Comparison of ENCODE assay signal across 13 mouse cellular contexts in the genomic region with DNA sequence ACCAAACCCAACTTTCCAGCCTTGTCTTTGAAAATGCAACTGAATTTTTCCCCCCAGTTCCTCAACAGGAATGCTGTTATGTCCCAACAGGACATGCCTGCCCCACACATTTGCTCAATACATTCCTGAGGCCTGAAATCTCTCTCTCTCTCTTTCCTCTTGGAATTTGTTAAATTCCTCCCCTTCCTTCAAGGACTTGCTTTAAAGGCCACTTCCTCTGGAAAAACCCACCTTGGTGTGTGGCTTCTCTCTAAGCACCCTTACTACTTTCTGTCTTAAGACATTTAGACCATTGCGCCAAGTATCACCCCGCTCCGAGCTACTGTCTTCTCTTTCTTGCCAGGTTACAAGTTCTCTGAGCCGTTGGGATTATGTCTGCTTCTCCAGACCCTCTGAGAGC.
"Had no signal": no experiment of that assay in that cellular context is flagged by ENCODE, and none has a peak within 500 bp of the region (broad histone marks: within the 10 kb centered on the region; RNA-seq: fewer than 3 reads in every experiment).

No protein-coding gene starts in this region.

- DNase-seq: liver, embryonic 13.5 days; liver, postnatal 0 days; lung, adult 2 months; lung, postnatal 36 days; right cerebral cortex, postnatal 14 days; thymus, adult 2 months; thymus, postnatal 25 days had no signal

- H3K9ac ChIP-seq: liver, embryonic 13.5 days; liver, embryonic 15.5 days; liver, postnatal 0 days; midbrain, embryonic 15.5 days; neural tube, embryonic 12.5 days; stomach, embryonic 15.5 days had no signal

- ATAC-seq: liver, postnatal 0 days; midbrain, embryonic 13.5 days; midbrain, embryonic 15.5 days had no signal

- H3K4me2 ChIP-seq: liver, embryonic 13.5 days; liver, embryonic 15.5 days; stomach, embryonic 15.5 days had no signal

- H3K27me3 ChIP-seq: midbrain, embryonic 15.5 days; neural tube, embryonic 12.5 days; stomach, embryonic 15.5 days had no signal

- H3K9me3 ChIP-seq: liver, embryonic 13.5 days; liver, embryonic 15.5 days; midbrain, embryonic 13.5 days; midbrain, embryonic 15.5 days; neural tube, embryonic 12.5 days; stomach, embryonic 15.5 days had no signal

- H3K4me3 ChIP-seq: liver, embryonic 13.5 days; liver, embryonic 15.5 days; midbrain, embryonic 13.5 days; midbrain, embryonic 15.5 days; neural tube, embryonic 12.5 days; stomach, embryonic 15.5 days had no signal

- H3K27ac ChIP-seq: liver, embryonic 13.5 days; liver, embryonic 15.5 days; midbrain, embryonic 13.5 days; midbrain, embryonic 15.5 days; neural tube, embryonic 12.5 days; stomach, embryonic 15.5 days; stomach, postnatal 0 days had no signal

- H3K36me3 ChIP-seq: liver, embryonic 13.5 days; liver, embryonic 15.5 days; midbrain, embryonic 13.5 days; midbrain, embryonic 15.5 days; neural tube, embryonic 12.5 days; stomach, embryonic 15.5 days had no signal
